Mouse (Mus musculus): ENCODE data around the gene Kif2c.

DNA sequence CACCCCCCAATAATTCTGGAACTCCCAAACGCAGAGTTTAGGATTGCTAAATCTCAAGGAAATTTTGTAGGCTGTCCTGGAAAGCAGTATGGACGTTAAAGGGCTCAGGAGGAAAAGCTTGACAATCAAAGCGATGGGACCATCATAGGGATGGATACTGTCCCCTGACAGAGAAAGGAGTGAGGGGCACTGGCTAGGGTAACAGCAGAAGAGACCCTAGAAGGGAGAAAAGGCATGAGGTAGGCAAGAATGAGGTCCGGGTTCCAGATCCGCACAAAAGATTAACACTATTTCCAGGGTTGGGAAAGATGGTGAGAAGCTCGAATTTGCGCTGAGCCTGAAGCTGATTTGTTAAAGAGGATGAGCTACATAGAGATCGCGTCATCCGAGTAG lies 62.4 kb downstream of the Kif2c start:
- no peak for TF ChIP-seq GATA1 (IDR thresholded peaks at IDR 0.05; ENCODE audit: borderline replicate concordance, low read length)
- no peak for TF ChIP-seq FLI1 (IDR thresholded peaks at IDR 0.05; ENCODE audit: low read length)
